Mouse (Mus musculus) gastrocnemius, postnatal 14 days (tissue): ENCODE data around the gene Ppip5k1. TPM values are rescaled to one million over a fixed set of nuclear protein-coding genes. Genes with fewer than 3 reads are reported as not detected.
"Not testable (repeated sequence)": the region's sequence is repeated elsewhere in the genome, so short reads cannot be mapped to it uniquely, and the experiment has no call there.

Experiments used
- DNase-seq: peaks from one replicate; pipeline ENCODE4 v3.0.0; 2021; ENCODE audit warnings: mixed read lengths
- intact Hi-C: fragments of 180-260 bp; cut with DNase I; formaldehyde crosslinking; loops from one replicate; pipeline ENCODE4 v1.15.1; 2025; ENCODE audit warnings: low total_unique reads
- long read RNA-seq, 2 experiments: library from polyadenylated mRNA; stranded (forward); transcript quantifications; one replicate each; pipeline ENCODE4 v2.0.0; 2021
- total RNA-seq, 2 experiments: library from RNA; stranded (reverse); gene quantifications; 2 replicates each; pipeline ENCODE4 v1.2.3; 2021

Ppip5k1 gene
- 10 to 100 TPM; 30.8 to 34.8 TPM for total RNA-seq
- long read RNA-seq, experiment 1, partial matches to known transcripts: 4 of 11 reads
- long read RNA-seq, experiment 1, other reads (novel, unspliced or antisense): 7 of 11 reads
- long read RNA-seq, experiment 2, partial matches to known transcripts: 2 of 11 reads
- long read RNA-seq, experiment 2, other reads (novel, unspliced or antisense): 9 of 11 reads

GRCm38 (mm10) chr2:121354820-121355592 is at the start of gene Ppip5k1:
Gene Ppip5k1, minus strand, starts transcription at chr2:121355396.
- DNase-seq: peak; percentile 97
- intact Hi-C loops: no loop called here

DNA sequence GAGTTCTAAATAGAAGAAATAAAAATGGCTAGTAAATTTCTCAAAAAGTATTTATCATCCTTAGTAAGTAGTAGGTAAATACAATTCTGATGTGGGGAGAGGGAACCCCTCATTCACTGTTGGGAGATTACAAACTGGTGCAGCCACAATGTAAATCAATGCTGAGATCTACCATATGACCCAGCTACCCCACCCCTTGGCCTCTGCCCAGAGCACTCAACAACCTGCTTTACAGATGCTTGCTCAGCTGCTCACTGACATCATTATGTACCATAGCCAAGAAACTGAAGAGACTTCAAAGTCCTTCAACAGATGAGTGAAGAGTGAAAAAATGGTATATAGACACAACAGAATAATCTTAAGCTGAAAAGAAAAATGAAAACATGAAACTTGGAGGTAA is 48.1 kb upstream of the Ppip5k1 start:
- intact Hi-C loops: no loop called here
- no peak for DNase-seq

DNA sequence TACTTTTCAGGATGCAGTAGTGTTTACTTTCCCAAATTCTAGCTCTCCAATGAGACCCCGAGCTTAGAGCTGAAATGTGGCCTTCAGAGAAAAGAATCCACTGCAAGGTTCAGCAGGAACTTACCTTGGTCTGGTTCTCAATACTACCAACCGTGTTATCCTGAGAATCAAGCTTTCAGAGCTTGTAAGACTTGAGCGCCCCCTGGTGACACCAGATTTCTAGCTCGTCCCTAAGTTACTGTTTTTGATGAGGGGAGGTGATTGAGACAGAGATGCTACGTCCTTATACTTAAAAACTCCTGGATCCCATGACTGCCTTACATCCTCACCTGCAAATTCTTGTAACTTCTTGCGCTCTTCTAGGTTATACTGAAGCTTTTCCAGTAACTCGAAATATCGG is 41.4 kb upstream of the Ppip5k1 start:
- intact Hi-C loops: no loop called here

GRCm38 (mm10) chr2:121386961-121387575 is 31.9 kb upstream of the Ppip5k1 start, which contains the start of gene Strc:
Gene Strc, minus strand, starts transcription at chr2:121387168.
- DNase-seq, intact Hi-C loops: not testable (repeated sequence)

More for the DNA sequence above, 41.4 kb upstream of the Ppip5k1 start:
- DNase-seq: peak; percentile 75

- no peak for DNase-seq
- intact Hi-C loops: no loop called here
Measured at GRCm38 (mm10) chr2:121374766-121375165, 19.6 kb upstream of the Ppip5k1 start.

DNA sequence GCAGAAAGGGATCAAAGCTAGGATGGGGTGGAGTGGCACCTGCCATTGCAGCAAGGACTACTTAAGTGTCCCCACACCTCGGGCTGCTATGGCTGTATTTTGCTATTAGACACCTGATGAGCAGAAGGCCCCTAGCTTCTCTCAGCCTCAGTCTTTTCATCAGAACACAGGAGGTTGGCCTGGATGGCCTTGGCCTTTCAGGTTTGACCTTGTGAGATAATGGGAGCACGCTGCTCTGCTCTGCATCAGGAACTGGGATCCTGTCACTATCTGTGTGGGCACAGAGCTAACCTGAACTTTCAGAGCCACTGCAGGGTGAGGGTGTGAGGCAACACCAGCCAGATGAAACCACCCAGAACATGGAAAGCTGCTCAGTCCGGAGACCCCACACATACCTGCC is 17.1 kb upstream of the Ppip5k1 start:
- intact Hi-C loops: no loop called here
- DNase-seq: no peak

- no peak for DNase-seq
- intact Hi-C loops: no loop called here
Measured at GRCm38 (mm10) chr2:121370921-121371320, 15.7 kb upstream of the Ppip5k1 start.

- no peak for DNase-seq
Measured at GRCm38 (mm10) chr2:121368831-121369230, 13.6 kb upstream of the Ppip5k1 start.

GRCm38 (mm10) chr2:121363656-121364055 is 8.5 kb upstream of the Ppip5k1 start:
- intact Hi-C loops: no loop called here

More at GRCm38 (mm10) chr2:121368831-121369230, 13.6 kb upstream of the Ppip5k1 start:
- intact Hi-C loops: no loop called here

DNA sequence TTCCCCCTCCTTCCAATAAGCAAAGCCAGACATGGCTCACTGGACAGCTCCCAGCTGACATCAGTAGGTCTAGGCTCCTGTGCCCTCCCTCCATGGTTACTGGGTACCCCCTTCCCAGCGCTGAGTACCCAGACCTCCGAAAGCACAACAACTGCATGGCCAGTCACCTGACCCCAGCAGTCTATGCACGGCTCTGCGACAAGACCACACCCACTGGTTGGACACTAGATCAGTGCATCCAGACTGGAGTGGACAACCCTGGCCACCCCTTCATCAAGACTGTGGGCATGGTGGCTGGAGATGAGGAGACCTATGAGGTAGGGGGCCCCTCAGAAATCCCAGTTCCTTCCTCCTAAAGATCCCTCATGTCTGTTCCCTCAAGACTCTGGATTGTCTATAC is 4.3 kb upstream of the Ppip5k1 start:
- no peak for DNase-seq
- intact Hi-C loops: no loop called here

More at GRCm38 (mm10) chr2:121363656-121364055, 8.5 kb upstream of the Ppip5k1 start:
- no peak for DNase-seq

DNA sequence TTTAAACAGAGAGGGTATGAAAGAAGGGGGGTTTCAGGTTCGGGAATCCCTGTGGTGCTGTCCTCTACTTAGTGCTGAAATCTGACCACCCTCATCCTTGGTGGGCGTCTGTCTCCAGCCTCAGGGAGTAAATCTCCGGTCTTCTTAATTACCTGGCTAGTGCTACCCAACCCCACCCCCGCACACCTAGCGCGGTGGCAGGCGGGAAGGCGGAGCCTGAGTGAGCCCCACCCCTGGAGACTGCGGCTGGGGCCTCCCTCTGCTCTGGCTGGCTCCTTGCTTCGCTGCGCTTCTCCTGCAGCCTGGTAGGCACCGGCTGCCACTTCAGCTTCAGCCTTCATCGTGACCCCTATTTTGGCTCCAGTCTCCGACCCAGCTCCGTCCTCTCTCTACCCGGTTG is 3.2 kb upstream of the Ppip5k1 start:
- intact Hi-C loops: no loop called here
- DNase-seq: no peak

GRCm38 (mm10) chr2:121357961-121358360 is 2.8 kb upstream of the Ppip5k1 start:
- no peak for DNase-seq
- intact Hi-C loops: no loop called here

GRCm38 (mm10) chr2:121357494-121357893 is 2.3 kb upstream of the Ppip5k1 start, which contains the start of gene Ckmt1:
Gene Ckmt1, plus strand, starts transcription at chr2:121357714.
- no peak for DNase-seq
- intact Hi-C loops: no loop called here

GRCm38 (mm10) chr2:121354378-121354777 is 818 bp downstream of the Ppip5k1 start:
- DNase-seq: no peak
- intact Hi-C loops: no loop called here

GRCm38 (mm10) chr2:121353156-121353555 is 2.0 kb downstream of the Ppip5k1 start:
- intact Hi-C loops: no loop called here

GRCm38 (mm10) chr2:121339057-121339456 is 16.1 kb downstream of the Ppip5k1 start:
- intact Hi-C loops: no loop called here

More at GRCm38 (mm10) chr2:121353156-121353555, 2.0 kb downstream of the Ppip5k1 start:
- no peak for DNase-seq

DNA sequence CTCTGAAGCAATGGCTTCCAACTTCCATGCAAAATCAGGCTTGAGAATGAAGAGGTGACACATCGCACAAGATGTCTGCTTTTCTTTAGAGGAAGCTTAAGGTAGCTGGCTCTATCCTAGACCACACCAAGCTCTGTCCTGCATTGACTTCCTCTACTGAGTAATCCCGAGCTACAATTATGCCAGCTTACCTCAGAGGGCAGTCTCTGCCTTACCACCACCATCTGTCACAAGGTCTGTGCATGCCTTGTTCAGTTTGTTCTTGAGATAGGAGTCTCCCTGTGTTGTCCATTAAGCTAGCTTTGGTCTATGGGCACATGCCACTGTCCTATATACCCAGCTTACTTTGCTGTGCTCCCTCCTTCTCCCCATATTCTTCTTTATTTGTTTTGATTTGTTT is 25.7 kb downstream of the Ppip5k1 start:
- no peak for DNase-seq
- intact Hi-C loops: no loop called here

More at GRCm38 (mm10) chr2:121339057-121339456, 16.1 kb downstream of the Ppip5k1 start:
- no peak for DNase-seq

- no peak for DNase-seq
- intact Hi-C loops: no loop called here
Measured at GRCm38 (mm10) chr2:121323693-121324470, 31.3 kb downstream of the Ppip5k1 start.

DNA sequence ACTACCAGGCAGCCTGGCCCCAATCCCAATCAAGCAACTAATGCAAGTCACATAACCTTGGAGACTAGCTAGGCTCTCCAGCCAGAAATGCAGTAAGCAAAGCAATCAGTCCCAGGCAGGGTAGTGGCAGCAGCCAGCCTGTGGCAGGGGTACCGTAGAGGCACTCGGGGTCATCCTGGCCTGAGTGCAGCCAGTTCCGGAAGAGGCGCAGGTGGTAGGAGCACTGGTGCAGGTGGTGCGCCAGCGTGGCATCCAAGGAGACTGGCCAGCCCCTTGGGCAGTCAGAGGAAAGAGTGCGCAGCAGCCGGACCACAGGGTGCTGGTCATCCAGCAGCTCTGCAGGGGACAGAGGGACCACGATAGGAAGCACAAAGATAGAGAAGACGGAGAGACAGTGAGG is 32.2 kb downstream of the Ppip5k1 start:
- intact Hi-C loops: no loop called here

DNA sequence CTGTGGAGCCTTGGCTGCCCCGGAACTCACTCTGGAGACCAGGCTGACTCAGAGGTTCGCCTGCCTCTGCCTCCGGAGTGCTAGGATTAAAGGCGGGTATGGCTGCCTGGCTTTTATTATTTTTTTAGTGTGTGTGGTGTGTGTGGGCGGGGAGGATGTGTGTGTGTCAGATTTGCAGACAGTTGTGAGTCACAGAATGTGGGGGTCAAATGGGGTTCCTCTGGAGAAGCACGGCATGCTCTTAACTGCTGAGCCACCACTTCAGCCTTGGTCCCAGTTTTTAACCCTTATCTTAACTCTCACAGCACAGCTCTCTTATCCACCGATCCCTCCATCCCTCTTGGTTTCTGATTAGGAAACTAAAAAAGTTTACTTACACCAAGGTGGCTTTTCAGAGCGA is 38.9 kb downstream of the Ppip5k1 start:
- intact Hi-C loops: no loop called here
- no peak for DNase-seq

More for the DNA sequence above, 32.2 kb downstream of the Ppip5k1 start:
- DNase-seq: no peak
